Mouse (Mus musculus) lung, adult 2 months (tissue): Measurements from ENCODE around the gene Spry1.

Experiments used
- CTCF ChIP-seq: fragments of 200-500 bp; IDR thresholded peaks from 2 replicates; pipeline ENCODE4 v1.5.1; 2011; ENCODE audit warnings: mild to moderate bottlenecking, low read length, control low read depth; ENCODE audit not compliant: insufficient read depth
- POLR2A ChIP-seq: fragments of 200-500 bp; IDR thresholded peaks from 2 replicates; pipeline ENCODE4 v1.6.1; 2011; ENCODE audit warnings: low read depth, mild to moderate bottlenecking, control low read depth, low read length, borderline replicate concordance; ENCODE audit errors: extremely low read depth

GRCm38 (mm10) chr3:37642681-37643214, 3.0 kb downstream of the Spry1 start:
- TF ChIP-seq CTCF: no peak
- 0 out of 2 replicates have a peak, but pooled peaks have one; percentile 36 for TF ChIP-seq POLR2A
